In the genomic region with DNA sequence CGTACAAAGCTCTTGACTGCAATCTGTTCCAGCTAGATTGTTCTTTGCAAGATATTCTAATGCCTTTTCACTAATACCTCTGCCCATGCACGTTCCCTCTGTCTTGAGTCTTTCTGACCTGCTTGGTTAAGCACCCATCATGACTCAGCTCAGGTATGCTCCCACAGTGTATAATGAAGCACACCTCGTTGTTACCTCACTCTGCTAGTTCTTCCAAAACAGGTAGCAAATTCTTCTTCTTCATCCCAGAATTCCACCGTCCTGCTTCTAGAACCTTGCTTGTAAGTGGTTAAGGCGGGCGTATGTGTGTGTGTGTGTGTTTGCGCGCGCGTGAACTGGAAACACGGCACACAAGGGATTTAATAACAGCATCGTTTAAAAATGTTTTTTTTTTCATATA, we compare ENCODE assay signal across 8 mouse cellular contexts. TPM values are rescaled to one million over a fixed set of nuclear protein-coding genes. Genes with fewer than 3 reads are reported as not detected.
DNase-seq lines count a peak whose midpoint lies in the region; ATAC-seq and TF ChIP-seq lines count a peak whose summit lies in the region.

No protein-coding gene starts in this region.

- H3K4me2 ChIP-seq in forebrain, postnatal 0 days (ENCODE audit: low read depth): peak overlapping the region; percentile 58
- H3K4me2 ChIP-seq in lung, embryonic 16.5 days (ENCODE audit: low read depth, low read length): peak overlapping the region; percentile 81

- in situ Hi-C loops in ES-E14 (cut with MboI; ENCODE audit: low sequenced_read_pairs in 2 of 2, unreplicated experiment in 2 of 2): no loop called here

- H3K27me3 ChIP-seq in heart, embryonic 10.5 days (ENCODE audit: insufficient read depth, poor library complexity, severe bottlenecking): no peaks in the 10 kb centered on the region
- H3K27me3 ChIP-seq in forebrain, postnatal 0 days (ENCODE audit: insufficient read depth, low read length): no peaks in the 10 kb centered on the region
- H3K27me3 ChIP-seq in lung, embryonic 16.5 days (ENCODE audit: control insufficient read depth, insufficient read depth, low read depth, low read length): no peaks in the 10 kb centered on the region

- 8% methylated on average over 12 of the region's 12 CpGs for WGBS in heart, embryonic 10.5 days
- WGBS in forebrain, postnatal 0 days: 6% methylated on average over 12 of the region's 12 CpGs
- WGBS in lung, embryonic 16.5 days: 5% methylated on average over 12 of the region's 12 CpGs

- TF ChIP-seq CTCF in forebrain, postnatal 0 days (IDR thresholded peaks at IDR 0.05; ENCODE audit: low read depth): no peak

- ATAC-seq in forebrain, postnatal 0 days: peak; percentile 40
- peak; percentile 56 for ATAC-seq in lung, embryonic 16.5 days (ENCODE audit: low read depth)
- no peak for ATAC-seq in inflammation-experienced regulatory T-cells, adult 6 months

- no peak for DNase-seq in heart, embryonic 10.5 days (ENCODE audit: low spot score)
- no peak for DNase-seq in heart, adult 18-20 months
- DNase-seq in ES-E14 (ENCODE audit: low read depth, low spot score): no peak
- no peak for DNase-seq in forebrain, postnatal 0 days
- no peak for DNase-seq in spleen, adult 12 weeks (ENCODE audit: low spot score)
- no peak for DNase-seq in right cerebral cortex, postnatal 25 days

- H3K9ac ChIP-seq in ES-E14 (ENCODE audit: insufficient read depth, low read depth, low read length, poor library complexity, severe bottlenecking): peak overlapping the region; percentile 74
- peak overlapping the region; percentile 31 for H3K9ac ChIP-seq in forebrain, postnatal 0 days
- peak overlapping the region; percentile 49 for H3K9ac ChIP-seq in lung, embryonic 16.5 days (ENCODE audit: low read length)

- peaks cover 17% of the 10 kb centered on the region for H3K36me3 ChIP-seq in heart, embryonic 10.5 days
- H3K36me3 ChIP-seq in ES-E14 (ENCODE audit: control insufficient read depth, insufficient read depth, low read length, poor library complexity, severe bottlenecking): peaks cover under 1% of the 10 kb centered on the region; the same call in 1 of the 2 replicates
- no peaks in the 10 kb centered on the region for H3K36me3 ChIP-seq in forebrain, postnatal 0 days (ENCODE audit: insufficient read depth)
- H3K36me3 ChIP-seq in lung, embryonic 16.5 days (ENCODE audit: control insufficient read depth, insufficient read depth, low read length): peaks cover 4% of the 10 kb centered on the region; the same call in 1 of the 2 replicates

- peak overlapping the region; percentile 52; the same call in 1 of the 2 replicates for H3K27ac ChIP-seq in heart, embryonic 10.5 days
- no peak overlapping the region for H3K27ac ChIP-seq in ES-E14 (ENCODE audit: insufficient read depth, low read depth, low read length, poor library complexity, severe bottlenecking)
- H3K27ac ChIP-seq in forebrain, postnatal 0 days (ENCODE audit: low read depth, low read length): peak overlapping the region; percentile 36; the same call in 1 of the 2 replicates
- no peak overlapping the region for H3K27ac ChIP-seq in lung, embryonic 16.5 days (ENCODE audit: low read length)

- no peaks in the 10 kb centered on the region for H3K4me1 ChIP-seq in heart, embryonic 10.5 days
- H3K4me1 ChIP-seq in ES-E14 (ENCODE audit: control insufficient read depth in 2 of 2, insufficient read depth in 2 of 2, low read length in 2 of 2, poor library complexity in 1 of 2): no peaks in the 10 kb centered on the region
- H3K4me1 ChIP-seq in forebrain, postnatal 0 days (ENCODE audit: insufficient read depth): no peaks in the 10 kb centered on the region
- H3K4me1 ChIP-seq in lung, embryonic 16.5 days (replicated peaks; ENCODE audit: control insufficient read depth, insufficient read depth, low read length): no peaks in the 10 kb centered on the region

- no peaks in the 10 kb centered on the region for H3K9me3 ChIP-seq in heart, embryonic 10.5 days
- no peaks in the 10 kb centered on the region for H3K9me3 ChIP-seq in ES-E14 (ENCODE audit: control insufficient read depth, insufficient read depth, low read depth, low read length)
- H3K9me3 ChIP-seq in forebrain, postnatal 0 days (ENCODE audit: low read length): no peaks in the 10 kb centered on the region
- H3K9me3 ChIP-seq in lung, embryonic 16.5 days (ENCODE audit: control insufficient read depth, low read length): no peaks in the 10 kb centered on the region

- H3K4me3 ChIP-seq in heart, embryonic 10.5 days: peak overlapping the region; percentile 61
- peak overlapping the region; percentile 80 to 95 for H3K4me3 ChIP-seq in ES-E14 (ENCODE audit: insufficient read depth in 1 of 2, low read depth in 1 of 2, low read length in 2 of 2, poor library complexity in 1 of 2, severe bottlenecking in 1 of 2)
- peak overlapping the region; percentile 54 for H3K4me3 ChIP-seq in forebrain, postnatal 0 days (ENCODE audit: low read depth, low read length)
- H3K4me3 ChIP-seq in lung, embryonic 16.5 days (ENCODE audit: low read length): peak overlapping the region; percentile 69

TF ChIP-seq in ES-E14, 5 proteins besides CTCF, POLR2A, EP300 and RAD21:
- no peak for TF ChIP-seq HCFC1 (IDR thresholded peaks at IDR 0.05; ENCODE audit: borderline replicate concordance, insufficient read depth, low read length)
- TF ChIP-seq MAFK (IDR thresholded peaks at IDR 0.05; ENCODE audit: insufficient read depth, low read depth, low read length): no peak
- no peak for TF ChIP-seq ZNF384 (IDR thresholded peaks at IDR 0.05; ENCODE audit: low read depth, low read length)
- no peak for TF ChIP-seq CHD2 (IDR thresholded peaks at IDR 0.05; ENCODE audit: low read depth, low read length)
- TF ChIP-seq ZC3H11A (IDR thresholded peaks at IDR 0.05; ENCODE audit: borderline replicate concordance, low read depth, low read length): no peak

RNA-seq across cellular contexts. Expression of a gene that starts 0.4 kb away (rescaled TPM):
- polyA plus RNA-seq in heart, embryonic 10.5 days (2016; fragmentation: Nextera tagmentation; extraction: Ambion mirVana): 51.2 and 63.3 TPM in 2 replicates
- total RNA-seq in heart, adult 18-20 months (2021): 1 to 10 TPM; 5.9 to 8.6 TPM
- total RNA-seq in ES-E14 (2012; rRNA removed): 32.9 and 43.0 TPM in 2 replicates
- 14.4 and 24.0 TPM in 2 replicates for total RNA-seq in forebrain, postnatal 0 days (2014; rRNA removed)
- polyA plus RNA-seq in forebrain, postnatal 0 days (2015; fragmentation: Nextera tagmentation; extraction: Ambion mirVana): 28.2 and 35.1 TPM in 2 replicates
- 56.1 and 56.5 TPM in 2 replicates for polyA plus RNA-seq in lung, embryonic 16.5 days (2015; fragmentation: Nextera tagmentation; extraction: Ambion mirVana)
- 10 to 100 TPM; 33.0 to 47.3 (median 34.7) TPM for polyA plus RNA-seq in inflammation-experienced regulatory T-cells, adult 6 months (2017; shearing (Covaris generic))

RNA-seq across cellular contexts. Expression of a gene that starts 41.0 kb away (rescaled TPM):
- 14.7 and 15.0 TPM in 2 replicates for polyA plus RNA-seq in heart, embryonic 10.5 days (2016; fragmentation: Nextera tagmentation; extraction: Ambion mirVana)
- total RNA-seq in heart, adult 18-20 months (2021): 1 to 10 TPM; 3.7 to 5.4 TPM
- total RNA-seq in ES-E14 (2012; rRNA removed): 3.8 and 5.4 TPM in 2 replicates
- total RNA-seq in forebrain, postnatal 0 days (2014; rRNA removed): 126 and 172 TPM in 2 replicates
- polyA plus RNA-seq in forebrain, postnatal 0 days (2015; fragmentation: Nextera tagmentation; extraction: Ambion mirVana): 129 and 183 TPM in 2 replicates
- polyA plus RNA-seq in lung, embryonic 16.5 days (2015; fragmentation: Nextera tagmentation; extraction: Ambion mirVana): 15.3 and 15.5 TPM in 2 replicates
- polyA plus RNA-seq in inflammation-experienced regulatory T-cells, adult 6 months (2017; shearing (Covaris generic)): 1 to 10 TPM; 2.4 to 3.8 (median 3.7) TPM

Comparison
In these comparisons a context has a peak if more than half of its experiments do, and no peak if none do; other contexts are left out.
1. H3K27ac ChIP-seq: peak in heart, embryonic 10.5 days (single experiment) and forebrain, postnatal 0 days (single experiment); none in ES-E14 (single experiment) and lung, embryonic 16.5 days (single experiment).
2. Peak in every context shown above with its lines, with median percentiles within 50 percentile points of each other: H3K4me3 ChIP-seq and H3K9ac ChIP-seq.